Mouse (Mus musculus) bone marrow macrophage, adult 2 months (primary cell): ENCODE results near the gene Ninj1.

Experiments used
- CTCF ChIP-seq: IDR thresholded peaks from 2 replicates; pipeline ENCODE4 v1.5.1; 2012; ENCODE audit warnings: low read depth, mild to moderate bottlenecking, low read length, moderate library complexity
- POLR2A ChIP-seq: IDR thresholded peaks from 2 replicates; pipeline ENCODE4 v1.6.1; 2012; ENCODE audit warnings: mild to moderate bottlenecking, low read depth, low read length, borderline replicate concordance

GRCm38 (mm10) chr13:49190876-49191672, 3.8 kb downstream of the Ninj1 start:
- TF ChIP-seq CTCF (no peak), POLR2A (no peak)
